Mouse (Mus musculus): Measurements from ENCODE around the gene Abca4.

Abca4 gene

GRCm38 (mm10) chr3:122109461-122109860 is 65.2 kb downstream of the Abca4 start:
- DNase-seq (ENCODE audit: low spot score) = no peak

DNA sequence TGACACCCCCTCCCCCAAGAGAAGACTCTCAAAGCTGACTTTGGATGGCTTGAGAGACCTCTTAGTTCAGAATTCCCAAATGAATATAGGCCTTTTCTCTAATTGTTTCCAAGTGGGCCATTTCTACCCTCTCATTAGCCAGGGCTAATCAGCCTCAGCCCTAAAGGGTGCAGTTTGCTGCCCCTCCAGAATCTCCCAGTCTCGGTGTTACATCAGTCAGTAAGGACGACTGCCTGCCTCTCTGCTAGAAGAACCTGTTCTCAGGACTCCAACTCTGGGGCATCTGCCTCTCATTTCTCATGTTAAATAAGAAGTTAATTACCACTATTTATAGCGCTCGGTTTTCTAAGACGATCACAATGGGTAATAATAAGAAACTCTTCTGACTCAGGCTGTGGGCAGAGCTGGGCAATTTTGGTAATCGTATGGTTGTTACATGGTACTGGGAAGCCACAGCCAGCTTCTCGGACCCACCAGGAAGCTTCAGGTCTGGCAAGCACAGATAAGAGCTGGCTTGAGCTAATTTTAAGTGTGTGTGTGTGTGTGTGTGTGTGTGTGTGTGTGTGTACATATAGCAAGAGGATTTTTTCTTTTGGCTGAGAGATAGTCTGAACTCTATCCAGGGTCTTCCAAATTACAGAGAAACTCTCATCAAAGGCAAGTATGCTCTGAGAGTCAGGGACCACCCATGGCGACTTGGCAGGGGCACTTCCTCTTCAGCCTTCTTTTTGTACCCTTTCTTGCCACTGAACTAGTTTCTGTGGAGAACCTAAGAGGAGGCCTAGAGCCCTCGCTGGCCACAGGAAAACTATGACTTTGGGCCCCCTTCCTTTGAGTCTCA is 67.1 kb downstream of the Abca4 start:
- DNase-seq (ENCODE audit: low spot score) = no peak

DNA sequence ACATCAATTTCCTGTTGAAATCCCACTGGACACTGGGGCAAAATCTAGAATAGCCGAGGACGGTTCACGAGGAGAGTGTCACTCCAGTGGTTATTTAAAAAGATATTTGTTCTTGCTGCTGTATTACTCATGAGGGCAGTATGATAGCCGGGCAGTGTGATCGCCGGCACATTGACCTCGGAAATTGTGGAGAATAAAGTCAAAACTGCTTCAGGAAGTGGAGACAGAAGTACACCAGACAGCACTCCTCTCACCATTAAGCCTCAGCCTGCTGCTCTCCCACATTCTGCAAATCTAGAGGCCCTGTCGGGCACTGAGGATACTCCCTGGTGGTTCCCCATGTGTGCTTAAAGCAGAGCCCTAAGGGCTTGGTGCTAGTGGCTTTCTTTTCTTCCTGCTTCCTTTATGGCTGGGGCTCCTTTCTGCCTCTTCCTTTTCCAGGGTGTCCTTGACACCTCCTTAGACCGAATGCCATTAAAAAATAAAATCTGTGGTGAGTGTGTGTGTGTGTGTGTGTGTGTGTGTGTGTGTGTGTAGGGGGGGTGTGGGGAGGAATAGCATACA is 74.5 kb downstream of the Abca4 start:
- DNase-seq (ENCODE audit: low spot score) = no peak

- no peak for DNase-seq (ENCODE audit: low spot score)
Observed at GRCm38 (mm10) chr3:122119733-122120132, 75.5 kb downstream of the Abca4 start.

DNA sequence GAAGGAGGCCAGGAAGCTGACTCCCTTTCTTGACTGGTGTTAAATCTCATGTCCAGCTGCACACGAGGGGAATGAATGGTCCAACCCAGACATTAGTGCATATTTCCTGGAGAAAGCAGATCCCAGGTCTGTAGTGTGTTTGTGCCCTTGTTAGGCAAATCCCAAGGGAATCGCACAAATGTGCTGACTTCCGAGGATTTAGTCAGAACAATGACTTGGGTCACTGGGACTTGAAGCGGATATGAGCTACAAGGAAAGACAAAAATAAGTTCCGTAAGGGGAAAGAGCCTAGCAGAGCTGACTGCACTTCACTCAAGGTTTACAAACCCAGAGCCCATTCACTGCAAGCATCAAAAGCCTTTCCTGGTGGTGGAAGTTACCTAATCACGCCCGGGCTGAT is 76.0 kb downstream of the Abca4 start:
- DNase-seq (ENCODE audit: low spot score) = no peak

GRCm38 (mm10) chr3:122122127-122122663 is 78.0 kb downstream of the Abca4 start:
- peak; percentile 89 for DNase-seq (ENCODE audit: low spot score)

DNA sequence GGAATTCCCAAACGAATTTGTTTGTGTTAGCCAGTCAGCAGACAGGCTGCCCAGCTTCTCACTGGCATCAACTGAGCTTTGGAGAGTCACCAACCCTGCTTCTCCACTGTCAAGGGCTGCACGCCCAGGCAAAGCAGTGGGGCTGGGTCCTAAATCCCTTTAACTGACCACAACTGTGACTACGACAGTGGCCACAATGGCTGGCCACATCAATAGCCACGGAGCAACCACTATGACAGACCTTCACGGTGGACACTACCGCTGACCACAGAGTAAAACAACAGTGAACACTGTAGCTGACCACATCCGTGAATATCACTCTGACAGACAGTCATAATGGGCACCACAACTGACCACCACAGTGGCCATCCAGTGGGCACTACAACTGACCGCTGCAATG is 78.6 kb downstream of the Abca4 start:
- DNase-seq (ENCODE audit: low spot score) = no peak

- DNase-seq (ENCODE audit: low spot score) = no peak
Observed at GRCm38 (mm10) chr3:122128999-122129493, 84.8 kb downstream of the Abca4 start.

DNA sequence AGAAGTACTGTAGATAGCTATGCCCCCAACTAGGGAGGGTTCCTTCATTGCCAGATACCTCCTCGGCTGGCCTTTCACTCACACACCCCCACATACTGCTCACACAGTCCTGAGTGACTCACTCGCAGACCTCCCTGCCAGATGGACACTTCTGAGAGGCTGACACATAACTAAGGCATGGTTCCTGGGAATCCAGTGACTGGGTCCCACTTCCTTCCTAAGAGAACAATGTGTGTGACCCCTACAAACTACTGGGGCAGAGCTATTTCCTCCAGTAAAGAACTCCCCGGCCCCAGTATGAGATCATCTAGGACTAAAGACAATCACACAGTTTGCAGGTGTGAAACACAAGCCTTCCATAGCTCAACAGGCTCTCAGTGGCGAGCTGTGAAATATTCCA is 86.5 kb downstream of the Abca4 start:
- DNase-seq (ENCODE audit: low spot score) = peak; percentile 63

DNA sequence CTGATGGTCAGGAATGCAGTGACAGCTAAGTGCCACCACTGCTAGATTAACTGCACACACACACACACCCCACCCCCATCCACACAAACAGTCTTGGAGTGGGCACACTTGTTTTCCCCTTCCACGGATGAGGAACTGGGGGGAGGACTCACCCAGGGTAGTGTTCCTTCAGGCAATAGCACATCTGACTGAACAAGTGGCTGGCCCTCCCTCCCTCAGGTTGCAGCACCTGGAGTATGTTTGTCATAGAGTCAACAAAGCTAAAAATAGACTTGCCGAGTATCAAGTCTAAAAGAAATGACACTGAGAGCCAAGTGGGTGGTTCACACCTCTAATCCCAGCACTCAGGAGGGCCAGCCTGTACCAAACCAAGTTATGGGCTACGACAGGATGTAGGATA is 87.4 kb downstream of the Abca4 start:
- no peak for DNase-seq (ENCODE audit: low spot score)

GRCm38 (mm10) chr3:122133255-122133654 is 89.0 kb downstream of the Abca4 start:
- no peak for DNase-seq (ENCODE audit: low spot score)

- DNase-seq (ENCODE audit: low spot score) = no peak
Observed at GRCm38 (mm10) chr3:122133840-122134239, 89.6 kb downstream of the Abca4 start.

DNA sequence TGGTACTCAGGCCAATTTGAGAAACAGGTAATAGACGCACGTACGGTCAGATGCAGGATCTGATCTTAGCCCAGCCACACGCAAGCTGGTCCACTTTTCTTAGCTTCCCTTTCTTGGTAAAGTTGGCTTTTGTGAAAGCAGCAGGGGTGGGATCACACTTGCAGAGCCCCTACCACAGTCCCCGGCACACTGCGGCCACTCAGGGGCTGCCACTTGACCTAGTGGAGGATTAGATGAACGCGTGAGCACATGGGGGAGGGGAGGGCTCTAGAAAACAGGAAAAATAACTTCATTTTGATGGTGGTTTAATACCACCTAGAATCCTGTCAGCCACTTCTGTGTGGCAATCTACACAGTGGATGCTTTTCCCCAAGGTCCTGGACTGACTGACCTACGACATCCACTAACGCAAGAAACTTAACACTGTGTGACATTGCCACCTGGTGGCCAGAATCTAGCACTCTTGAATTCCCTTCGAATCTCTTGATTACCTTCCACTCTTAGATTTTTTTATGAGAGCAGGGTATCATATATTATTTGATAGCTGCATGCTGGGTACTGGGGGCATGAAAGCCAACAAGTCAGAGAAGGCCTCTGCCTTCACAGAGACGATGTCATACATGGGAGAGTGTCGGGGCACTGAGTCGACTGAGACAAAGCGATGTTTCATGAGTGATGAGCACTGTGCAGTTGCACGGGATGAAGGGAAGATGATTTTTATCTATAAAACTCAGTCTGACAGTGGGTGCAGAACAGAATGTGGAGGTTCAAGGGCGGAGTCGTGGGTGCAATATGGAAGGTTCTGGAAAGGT is 96.6 kb downstream of the Abca4 start:
- DNase-seq (ENCODE audit: low spot score) = no peak

DNA sequence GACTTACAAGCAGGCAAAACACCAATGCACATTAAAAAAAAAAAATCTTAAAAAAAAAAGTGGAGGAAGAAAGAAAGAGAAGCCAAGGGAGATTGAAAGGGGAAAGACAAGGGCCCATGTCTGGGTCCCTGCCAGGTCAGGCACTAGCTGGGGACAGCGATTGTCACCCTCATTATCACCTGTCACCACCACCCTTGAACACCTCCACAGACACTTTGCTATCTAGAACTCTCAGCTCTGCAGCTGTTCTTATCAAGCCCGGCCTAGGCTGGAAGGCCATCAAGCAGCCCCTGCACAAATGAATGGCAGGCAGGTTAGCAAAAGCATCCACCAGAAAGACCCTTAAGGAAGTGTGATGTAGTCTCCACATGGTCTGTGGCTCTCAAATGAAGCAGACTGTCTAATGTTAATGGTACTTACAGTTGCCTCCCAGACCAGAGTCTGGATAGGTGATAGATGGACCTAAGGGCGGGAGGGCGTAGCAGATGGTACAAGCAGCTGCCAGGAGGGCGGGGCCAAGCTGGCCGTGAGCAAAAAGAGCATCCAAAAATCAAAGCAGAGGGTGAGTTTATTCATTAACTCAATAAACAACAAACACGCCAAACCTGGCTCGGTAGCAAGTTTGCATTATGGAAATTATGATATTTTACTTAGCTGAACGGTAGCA is 98.1 kb downstream of the Abca4 start:
- no peak for DNase-seq (ENCODE audit: low spot score)

- DNase-seq (ENCODE audit: low spot score) = no peak
Observed at GRCm38 (mm10) chr3:122143432-122143831, 99.2 kb downstream of the Abca4 start.

- DNase-seq (ENCODE audit: low spot score) = no peak
Observed at GRCm38 (mm10) chr3:122145430-122145829, 101.2 kb downstream of the Abca4 start.

- DNase-seq (ENCODE audit: low spot score) = no peak
Observed at GRCm38 (mm10) chr3:122150836-122151235, 106.6 kb downstream of the Abca4 start.

DNA sequence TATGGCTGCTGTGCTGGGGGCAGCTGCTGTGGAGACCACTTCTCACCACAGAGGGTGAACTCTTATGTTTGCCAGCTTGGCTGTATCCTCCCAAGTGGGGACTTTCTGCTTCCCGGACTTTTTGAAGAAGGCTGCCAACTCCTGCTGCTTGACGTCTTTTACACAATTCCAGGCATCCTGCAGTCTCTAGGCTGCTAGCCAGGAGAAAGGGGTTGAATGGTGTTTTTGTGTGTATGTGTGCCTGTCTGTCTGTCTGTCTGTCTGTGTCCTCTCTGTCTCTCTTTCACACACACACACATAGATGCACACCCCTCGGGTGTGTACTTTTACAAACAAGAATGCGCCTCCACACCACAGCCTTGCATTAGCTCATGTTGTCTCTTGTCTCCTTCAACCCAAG is 108.2 kb downstream of the Abca4 start:
- no peak for DNase-seq (ENCODE audit: low spot score)

DNA sequence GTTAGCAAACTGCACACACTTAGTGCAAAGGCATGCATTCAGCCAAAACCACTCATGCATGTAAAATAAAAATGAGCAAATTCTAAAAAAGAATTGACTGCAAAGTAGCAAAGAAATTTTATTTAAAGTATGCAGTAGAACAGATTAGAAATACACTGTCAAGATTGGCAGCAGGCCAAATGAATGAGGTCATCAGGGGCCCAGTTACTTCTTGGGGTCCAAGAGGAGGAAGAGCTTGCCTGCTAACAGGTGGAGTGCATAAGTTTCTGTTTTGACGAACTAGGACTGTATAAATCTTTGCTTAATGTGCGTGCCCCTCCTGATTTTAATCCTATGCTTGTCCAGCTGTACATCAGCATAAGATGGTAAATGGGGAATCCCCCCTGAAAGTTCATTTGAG is 109.8 kb downstream of the Abca4 start:
- no peak for DNase-seq (ENCODE audit: low spot score)

DNA sequence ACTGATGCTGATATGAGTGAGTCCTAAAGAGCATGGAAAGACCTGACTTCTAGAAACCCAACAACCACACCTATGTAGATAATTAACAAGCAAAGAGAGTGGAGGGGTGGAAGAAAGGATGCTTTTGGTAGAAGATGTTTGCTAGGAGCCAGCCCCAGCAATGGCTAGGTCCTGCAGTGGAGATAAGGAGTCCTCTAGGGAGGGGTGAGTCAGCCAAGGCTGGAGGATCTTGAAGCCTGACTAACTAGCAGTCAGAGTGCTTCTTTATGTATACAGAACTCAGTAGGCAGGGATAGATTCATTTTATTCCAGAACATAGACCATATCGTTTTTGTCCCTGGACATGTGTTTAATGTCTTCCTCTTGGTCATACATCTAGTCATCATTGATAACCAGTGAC is 115.2 kb downstream of the Abca4 start:
- DNase-seq (ENCODE audit: low spot score) = no peak

DNA sequence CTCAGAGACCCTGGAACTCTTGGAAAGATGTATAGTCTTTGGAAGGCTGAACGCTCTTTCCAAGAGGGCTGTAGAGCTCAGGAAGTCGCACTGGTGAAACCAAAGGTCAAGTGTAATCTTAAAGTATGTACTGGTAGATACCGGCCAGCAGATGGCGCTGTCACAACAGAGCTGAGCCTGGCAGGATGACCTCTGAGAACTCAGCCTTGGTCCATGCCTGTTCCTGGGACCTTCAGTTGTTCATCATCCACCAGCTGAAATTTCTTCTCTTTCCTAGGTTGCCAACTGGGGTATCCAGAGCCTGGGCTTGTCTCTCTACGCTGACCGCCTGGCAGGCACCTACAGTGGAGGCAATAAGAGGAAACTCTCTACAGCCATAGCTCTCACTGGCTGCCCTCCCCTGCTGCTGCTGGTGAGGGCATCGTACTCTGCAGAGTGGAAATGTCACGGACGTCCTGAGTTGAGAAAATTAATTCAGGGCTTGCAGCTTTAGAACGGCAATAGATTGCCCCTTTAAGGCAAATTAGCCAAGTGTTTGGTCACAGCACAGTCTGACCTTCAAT is 125.5 kb downstream of the Abca4 start:
- DNase-seq (ENCODE audit: low spot score) = peak; percentile 24

Data from ovary, adult 18-20 months (tissue).